Mouse (Mus musculus): ENCODE measurements around the gene Zfp322a. TPM values are rescaled to one million over a fixed set of nuclear protein-coding genes. Genes with fewer than 3 reads are reported as not detected.
"Not testable (repeated sequence)": the region's sequence is repeated elsewhere in the genome, so short reads cannot be mapped to it uniquely, and the experiment has no call there.

Zfp322a gene
- polyA plus RNA-seq, 1 experiment from 2014 or later: 55.5 TPM

GRCm38 (mm10) chr13:23369421-23369765 is 385 bp upstream of the Zfp322a start:
- under 1% methylated on average over 10 of the region's 10 CpGs for WGBS
- no peaks in the 10 kb centered on the region for H3K9me3 ChIP-seq (ENCODE audit: control insufficient read depth, low read length)
- no peaks in the 10 kb centered on the region for H3K27me3 ChIP-seq (ENCODE audit: control insufficient read depth, insufficient read depth, low read length)
- peak overlapping the region; percentile 75 for H3K9ac ChIP-seq (ENCODE audit: low read depth, low read length)
- H3K4me2 ChIP-seq (replicated peaks; ENCODE audit: low read depth, low read length): peak overlapping the region; percentile 43
- H3K36me3 ChIP-seq (ENCODE audit: control insufficient read depth, insufficient read depth, low read length): no peaks in the 10 kb centered on the region; the same call in 1 of the 2 replicates
- H3K4me1 ChIP-seq (ENCODE audit: control insufficient read depth, insufficient read depth, low read length): peaks cover 10% of the 10 kb centered on the region; the same call in 1 of the 2 replicates
- peak overlapping the region; percentile 67 for H3K4me3 ChIP-seq (ENCODE audit: low read length)
- no peak; the same call in 1 of the 2 replicates for ATAC-seq (ENCODE audit: low FRiP score, low TSS enrichment)
- H3K27ac ChIP-seq (ENCODE audit: low read depth, low read length): peak overlapping the region; percentile 96; the same call in 1 of the 2 replicates

- no peaks in the 10 kb centered on the region for H3K27me3 ChIP-seq (ENCODE audit: control insufficient read depth, insufficient read depth, low read length)
- no peaks in the 10 kb centered on the region for H3K9me3 ChIP-seq (ENCODE audit: control insufficient read depth, low read length)
- ATAC-seq (ENCODE audit: low FRiP score, low TSS enrichment): no peak
- H3K4me1 ChIP-seq (ENCODE audit: control insufficient read depth, insufficient read depth, low read length): no peaks in the 10 kb centered on the region
- WGBS: 87% methylated on average over 4 of the region's 4 CpGs
- H3K9ac ChIP-seq (ENCODE audit: low read depth, low read length): no peak overlapping the region
- no peak overlapping the region for H3K27ac ChIP-seq (ENCODE audit: low read depth, low read length)
- no peak overlapping the region for H3K4me2 ChIP-seq (replicated peaks; ENCODE audit: low read depth, low read length)
- no peak overlapping the region for H3K4me3 ChIP-seq (ENCODE audit: low read length)
- peaks cover 60% of the 10 kb centered on the region for H3K36me3 ChIP-seq (ENCODE audit: control insufficient read depth, insufficient read depth, low read length)
These were observed 7.5 kb downstream of the Zfp322a start for GRCm38 (mm10) chr13:23361536-23361935.

GRCm38 (mm10) chr13:23354541-23354940 is 14.5 kb downstream of the Zfp322a start:
- not testable (repeated sequence) for H3K9me3 ChIP-seq (ENCODE audit: control insufficient read depth, low read length); H3K4me3 ChIP-seq (ENCODE audit: low read length); ATAC-seq (ENCODE audit: low FRiP score, low TSS enrichment); H3K27ac ChIP-seq (ENCODE audit: low read depth, low read length); H3K27me3 ChIP-seq (ENCODE audit: control insufficient read depth, insufficient read depth, low read length); H3K4me1 ChIP-seq (ENCODE audit: control insufficient read depth, insufficient read depth, low read length); H3K9ac ChIP-seq (ENCODE audit: low read depth, low read length); H3K4me2 ChIP-seq (replicated peaks; ENCODE audit: low read depth, low read length)
- peaks cover 37% of the 10 kb centered on the region for H3K36me3 ChIP-seq (ENCODE audit: control insufficient read depth, insufficient read depth, low read length)
- 90% methylated on average over 5 of the region's 5 CpGs for WGBS

- no peak for ATAC-seq (ENCODE audit: low FRiP score, low TSS enrichment)
- H3K36me3 ChIP-seq (ENCODE audit: control insufficient read depth, insufficient read depth, low read length): no peaks in the 10 kb centered on the region
- H3K4me1 ChIP-seq (ENCODE audit: control insufficient read depth, insufficient read depth, low read length): peaks cover 5% of the 10 kb centered on the region
- peaks cover 17% of the 10 kb centered on the region for H3K27me3 ChIP-seq (ENCODE audit: control insufficient read depth, insufficient read depth, low read length)
- H3K4me2 ChIP-seq (replicated peaks; ENCODE audit: low read depth, low read length): peak overlapping the region; percentile 27; the same call in 1 of the 2 replicates
- H3K27ac ChIP-seq (ENCODE audit: low read depth, low read length): no peak overlapping the region
- 4% methylated on average over 18 of the region's 18 CpGs for WGBS
- no peak overlapping the region for H3K9ac ChIP-seq (ENCODE audit: low read depth, low read length)
- H3K9me3 ChIP-seq (ENCODE audit: control insufficient read depth, low read length): no peaks in the 10 kb centered on the region
- peak overlapping the region; percentile 17; the same call in 1 of the 2 replicates for H3K4me3 ChIP-seq (ENCODE audit: low read length)
These were observed 51.6 kb downstream of the Zfp322a start for GRCm38 (mm10) chr13:23317305-23317889.

- Histone ChIP-seq H3K9ac (ENCODE audit: low read depth, low read length) (0 out of 2 replicates have a peak overlapping the region, but pooled peaks have one; percentile 24), H3K27ac (ENCODE audit: low read depth, low read length) (no peak overlapping the region), H3K9me3 (ENCODE audit: control insufficient read depth, low read length) (no peaks in the 10 kb centered on the region), H3K4me3 (ENCODE audit: low read length) (peak overlapping the region; percentile 44), H3K4me2 (replicated peaks; ENCODE audit: low read depth, low read length) (peak overlapping the region; percentile 73), H3K36me3 (ENCODE audit: control insufficient read depth, insufficient read depth, low read length) (no peaks in the 10 kb centered on the region), H3K27me3 (ENCODE audit: control insufficient read depth, insufficient read depth, low read length) (peaks cover 38% of the 10 kb centered on the region), H3K4me1 (ENCODE audit: control insufficient read depth, insufficient read depth, low read length) (peaks cover 5% of the 10 kb centered on the region)
- 1% methylated on average over 42 of the region's 42 CpGs for WGBS
- ATAC-seq (ENCODE audit: low FRiP score, low TSS enrichment): no peak
These were observed 55.9 kb downstream of the Zfp322a start for GRCm38 (mm10) chr13:23312909-23313669.

- Histone ChIP-seq H3K27me3 (ENCODE audit: control insufficient read depth, insufficient read depth, low read length) (peaks cover 32% of the 10 kb centered on the region), H3K4me1 (ENCODE audit: control insufficient read depth, insufficient read depth, low read length) (peaks cover 5% of the 10 kb centered on the region; the same call in 1 of the 2 replicates), H3K4me3 (ENCODE audit: low read length) (peak overlapping the region; percentile 43), H3K36me3 (ENCODE audit: control insufficient read depth, insufficient read depth, low read length) (no peaks in the 10 kb centered on the region), H3K27ac (ENCODE audit: low read depth, low read length) (no peak overlapping the region), H3K4me2 (replicated peaks; ENCODE audit: low read depth, low read length) (peak overlapping the region; percentile 53), H3K9ac (ENCODE audit: low read depth, low read length) (no peak overlapping the region), H3K9me3 (ENCODE audit: control insufficient read depth, low read length) (no peaks in the 10 kb centered on the region)
- 1% methylated on average over 11 of the region's 11 CpGs for WGBS
- no peak for ATAC-seq (ENCODE audit: low FRiP score, low TSS enrichment)
These were observed 59.0 kb downstream of the Zfp322a start for GRCm38 (mm10) chr13:23310036-23310435.

- peaks cover 5% of the 10 kb centered on the region; the same call in 1 of the 2 replicates for H3K4me1 ChIP-seq (ENCODE audit: control insufficient read depth, insufficient read depth, low read length)
- no peak overlapping the region for H3K9ac ChIP-seq (ENCODE audit: low read depth, low read length)
- H3K4me3 ChIP-seq (ENCODE audit: low read length): peak overlapping the region; percentile 43
- ATAC-seq (ENCODE audit: low FRiP score, low TSS enrichment): 0 out of 2 replicates have a peak, but pooled peaks have one; percentile 38
- peak overlapping the region; percentile 53 for H3K4me2 ChIP-seq (replicated peaks; ENCODE audit: low read depth, low read length)
- peaks cover 32% of the 10 kb centered on the region for H3K27me3 ChIP-seq (ENCODE audit: control insufficient read depth, insufficient read depth, low read length)
- WGBS: under 1% methylated on average over 28 of the region's 28 CpGs
- no peak overlapping the region for H3K27ac ChIP-seq (ENCODE audit: low read depth, low read length)
- H3K9me3 ChIP-seq (ENCODE audit: control insufficient read depth, low read length): no peaks in the 10 kb centered on the region
- H3K36me3 ChIP-seq (ENCODE audit: control insufficient read depth, insufficient read depth, low read length): no peaks in the 10 kb centered on the region
These were observed 59.5 kb downstream of the Zfp322a start for GRCm38 (mm10) chr13:23309495-23310011.

- peak; percentile 73 for ATAC-seq (ENCODE audit: low FRiP score, low TSS enrichment)
- H3K9ac ChIP-seq (ENCODE audit: low read depth, low read length); H3K9me3 ChIP-seq (ENCODE audit: control insufficient read depth, low read length); H3K36me3 ChIP-seq (ENCODE audit: control insufficient read depth, insufficient read depth, low read length); H3K27ac ChIP-seq (ENCODE audit: low read depth, low read length); H3K4me1 ChIP-seq (ENCODE audit: control insufficient read depth, insufficient read depth, low read length): not testable (repeated sequence)
- peaks cover 28% of the 10 kb centered on the region for H3K27me3 ChIP-seq (ENCODE audit: control insufficient read depth, insufficient read depth, low read length)
- peak overlapping the region; percentile 43 for H3K4me3 ChIP-seq (ENCODE audit: low read length)
- WGBS: 2% methylated on average over 18 of the region's 18 CpGs
- peak overlapping the region; percentile 53 for H3K4me2 ChIP-seq (replicated peaks; ENCODE audit: low read depth, low read length)
These were observed 60.2 kb downstream of the Zfp322a start for GRCm38 (mm10) chr13:23308639-23309307.

Measured in kidney, embryonic 14.5 days (tissue).